Mouse (Mus musculus) testis, adult 2 months (tissue): Measurements from ENCODE around the gene Trappc5. TPM values are rescaled to one million over a fixed set of nuclear protein-coding genes. Genes with fewer than 3 reads are reported as not detected.

ENCODE experiments used
- H3K27ac ChIP-seq: fragments of 200-500 bp; 2 replicates; pipeline ENCODE4 v1.5.1; 2012; ENCODE audit warnings: low read depth, low read length; ENCODE audit not compliant: control insufficient read depth, insufficient read depth
- H3K27me3 ChIP-seq: fragments of 200-500 bp; 2 replicates; pipeline ENCODE4 v1.6.1; 2012; ENCODE audit warnings: mild to moderate bottlenecking, low read length, moderate library complexity; ENCODE audit not compliant: control insufficient read depth, insufficient read depth
- H3K36me3 ChIP-seq: fragments of 200-500 bp; 2 replicates; pipeline ENCODE4 v1.6.1; 2012; ENCODE audit warnings: mild to moderate bottlenecking, low read length; ENCODE audit not compliant: control insufficient read depth, insufficient read depth
- H3K4me1 ChIP-seq: fragments of 200-500 bp; 2 replicates; pipeline ENCODE4 v1.6.1; 2012; ENCODE audit warnings: low read length; ENCODE audit not compliant: control insufficient read depth, insufficient read depth
- H3K4me3 ChIP-seq: fragments of 200-500 bp; 2 replicates; pipeline ENCODE4 v1.5.1; 2012; ENCODE audit warnings: low read depth, mild to moderate bottlenecking, low read length, moderate library complexity, mixed read lengths; ENCODE audit not compliant: control insufficient read depth
- CTCF ChIP-seq: fragments of 200-500 bp; IDR thresholded peaks from 2 replicates; pipeline ENCODE4 v1.5.1; 2012; ENCODE audit warnings: low read depth, mild to moderate bottlenecking, inconsistent platforms, low read length, moderate library complexity; ENCODE audit not compliant: control insufficient read depth, insufficient read depth, insufficient replicate concordance
- POLR2A ChIP-seq: fragments of 200-500 bp; IDR thresholded peaks from 2 replicates; pipeline ENCODE4 v1.6.1; 2012; ENCODE audit warnings: low read depth, mild to moderate bottlenecking, inconsistent platforms, low read length, moderate library complexity; ENCODE audit not compliant: control insufficient read depth
- polyA plus RNA-seq: library from polyadenylated mRNA; depleted of rRNA; stranded (reverse); fragments of >200 nt; gene quantifications from 2 replicates; pipeline ENCODE4 v1.2.3, GENCODE M21; 2012

Gene Trappc5
- polyA plus RNA-seq, 1 experiment = 13.6 TPM

GRCm38 (mm10) chr8:3647561-3647960 lies 28.5 kb upstream of the Trappc5 start:
- TF ChIP-seq CTCF (no peak), POLR2A (no peak)
- Histone ChIP-seq H3K4me3 (no peak overlapping the region), H3K27me3 (no peaks in the 10 kb centered on the region), H3K4me1 (no peaks in the 10 kb centered on the region), H3K36me3 (no peaks in the 10 kb centered on the region), H3K27ac (no peak overlapping the region)

- TF ChIP-seq CTCF = no peak
- no peak for TF ChIP-seq POLR2A
- Histone ChIP-seq H3K27me3 (no peaks in the 10 kb centered on the region), H3K27ac (no peak overlapping the region), H3K4me3 (no peak overlapping the region), H3K36me3 (no peaks in the 10 kb centered on the region), H3K4me1 (no peaks in the 10 kb centered on the region)
These were observed 27.8 kb upstream of the Trappc5 start for GRCm38 (mm10) chr8:3648268-3648667.

GRCm38 (mm10) chr8:3648990-3649389 lies 27.1 kb upstream of the Trappc5 start:
- H3K27me3 ChIP-seq = no peaks in the 10 kb centered on the region
- H3K4me1 ChIP-seq = no peaks in the 10 kb centered on the region
- no peak overlapping the region for H3K27ac ChIP-seq
- TF ChIP-seq CTCF = no peak
- no peak for TF ChIP-seq POLR2A
- H3K4me3 ChIP-seq = no peak overlapping the region
- H3K36me3 ChIP-seq = no peaks in the 10 kb centered on the region

GRCm38 (mm10) chr8:3652845-3653244 lies 23.3 kb upstream of the Trappc5 start:
- Histone ChIP-seq H3K4me1 (peaks cover 10% of the 10 kb centered on the region), H3K36me3 (no peaks in the 10 kb centered on the region), H3K27ac (no peak overlapping the region), H3K27me3 (no peaks in the 10 kb centered on the region), H3K4me3 (no peak overlapping the region)
- TF ChIP-seq CTCF (no peak), POLR2A (no peak)

GRCm38 (mm10) chr8:3654726-3655508 lies 21.2 kb upstream of the Trappc5 start:
- H3K36me3 ChIP-seq = no peaks in the 10 kb centered on the region
- H3K4me3 ChIP-seq = no peak overlapping the region
- TF ChIP-seq POLR2A (no peak), CTCF (no peak)
- no peak overlapping the region for H3K27ac ChIP-seq
- H3K4me1 ChIP-seq = peaks cover 10% of the 10 kb centered on the region
- no peaks in the 10 kb centered on the region for H3K27me3 ChIP-seq

- no peak for TF ChIP-seq POLR2A
- TF ChIP-seq CTCF = no peak
- Histone ChIP-seq H3K36me3 (no peaks in the 10 kb centered on the region), H3K27me3 (no peaks in the 10 kb centered on the region), H3K27ac (no peak within 1 kb of the TSS), H3K4me3 (no peak within 1 kb of the TSS), H3K4me1 (peaks cover 10% of the 10 kb centered on the region)
These were observed 20.6 kb upstream of the Trappc5 start, which contains the start of gene Retn for GRCm38 (mm10) chr8:3655526-3655925. Retn (plus strand) TSS chr8:3655770.

GRCm38 (mm10) chr8:3656725-3657381 lies 19.2 kb upstream of the Trappc5 start:
- no peaks in the 10 kb centered on the region for H3K36me3 ChIP-seq
- H3K27ac ChIP-seq = no peak overlapping the region
- peak overlapping the region; percentile 26 for H3K4me3 ChIP-seq
- H3K4me1 ChIP-seq = peaks cover 10% of the 10 kb centered on the region
- no peak for TF ChIP-seq POLR2A
- TF ChIP-seq CTCF = no peak
- H3K27me3 ChIP-seq = no peaks in the 10 kb centered on the region
